Mouse (Mus musculus) right cerebral cortex, postnatal 4 days (tissue): ENCODE results near the gene Cacnb1.

Experiments
- DNase-seq: peaks from one replicate; pipeline ENCODE4 v3.0.0-alpha.2; 2022

Cacnb1 gene

GRCm38 (mm10) chr11:97985727-97986677 is 36.8 kb downstream of the Cacnb1 start, which contains the start of gene Plxdc1:
Gene Plxdc1 (minus strand): TSS chr11:97986444.
- no peak for DNase-seq

DNA sequence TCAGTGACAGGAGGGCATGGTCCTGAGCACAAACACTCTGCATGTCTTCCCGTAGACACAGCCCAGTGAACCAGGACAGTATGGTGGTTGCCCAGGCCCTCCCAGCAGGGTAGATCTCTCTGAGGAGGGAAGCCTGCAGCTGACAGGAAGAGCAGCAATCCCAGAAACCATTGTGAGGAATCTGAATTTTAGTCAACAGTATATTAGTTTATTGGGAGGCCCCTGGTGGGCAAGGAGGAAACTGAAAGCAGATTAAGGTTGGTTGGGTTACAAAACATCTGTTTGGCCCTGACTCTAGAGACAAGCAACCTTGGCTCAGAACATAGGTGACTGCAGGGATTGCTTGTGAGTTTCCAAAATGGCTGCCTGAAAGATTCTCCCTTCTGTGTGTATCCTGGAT is 38.9 kb downstream of the Cacnb1 start:
- DNase-seq, result no peak

GRCm38 (mm10) chr11:97983506-97983905 is 39.3 kb downstream of the Cacnb1 start:
- DNase-seq, result no peak

- no peak for DNase-seq
These were observed 40.1 kb downstream of the Cacnb1 start for GRCm38 (mm10) chr11:97982721-97983120.

DNA sequence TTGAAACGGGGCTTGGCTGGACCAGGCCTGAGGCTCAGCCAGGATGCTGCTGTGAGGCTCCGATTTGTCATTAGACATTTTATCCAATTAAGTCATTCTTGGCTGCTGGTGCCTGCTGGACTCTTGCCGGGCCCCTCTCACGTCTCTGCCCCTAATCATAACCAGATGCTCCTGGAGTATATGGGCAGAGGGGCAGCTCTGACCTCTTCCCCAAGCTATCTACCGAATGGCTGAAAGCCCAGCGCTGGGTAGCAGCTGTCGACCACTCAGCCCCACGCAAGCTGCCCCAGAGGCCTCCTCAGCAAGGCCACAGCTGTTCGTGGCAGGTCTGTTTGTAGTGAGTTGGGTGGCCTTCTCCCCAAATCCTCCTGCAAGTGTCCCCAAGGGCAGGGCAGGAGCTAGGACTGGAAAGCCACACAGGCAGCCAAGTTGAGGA is 42.3 kb downstream of the Cacnb1 start:
- no peak for DNase-seq

- no peak for DNase-seq
These were observed 42.9 kb downstream of the Cacnb1 start for GRCm38 (mm10) chr11:97979824-97980495.

- no peak for DNase-seq
These were observed 44.4 kb downstream of the Cacnb1 start for GRCm38 (mm10) chr11:97978392-97978791.

GRCm38 (mm10) chr11:97977797-97978196 is 45.0 kb downstream of the Cacnb1 start:
- DNase-seq, result no peak

GRCm38 (mm10) chr11:97974746-97975145 is 48.1 kb downstream of the Cacnb1 start:
- DNase-seq, result no peak

- DNase-seq, result no peak
These were observed 48.7 kb downstream of the Cacnb1 start for GRCm38 (mm10) chr11:97974141-97974540.

DNA sequence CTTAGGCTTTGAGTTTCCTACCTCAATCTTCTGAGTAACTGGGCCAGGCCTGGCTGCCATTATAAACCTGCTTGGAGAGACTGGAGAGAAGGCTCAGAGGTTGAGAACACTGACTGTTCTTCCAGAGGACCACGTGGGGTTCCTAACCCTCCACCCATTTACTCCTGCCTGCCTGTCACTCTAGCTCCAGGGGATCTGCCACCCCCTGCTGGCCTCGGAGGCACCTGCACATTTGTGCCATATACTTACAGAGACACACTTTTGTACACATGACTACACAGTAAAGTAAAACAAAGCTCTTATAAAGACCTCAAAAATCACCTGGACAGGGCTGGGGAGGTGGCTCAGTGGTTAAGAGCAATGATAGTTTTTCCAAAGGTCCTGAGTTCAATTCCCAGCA is 50.4 kb downstream of the Cacnb1 start:
- no peak for DNase-seq

- DNase-seq, result no peak
These were observed 51.6 kb downstream of the Cacnb1 start for GRCm38 (mm10) chr11:97971232-97971631.

DNA sequence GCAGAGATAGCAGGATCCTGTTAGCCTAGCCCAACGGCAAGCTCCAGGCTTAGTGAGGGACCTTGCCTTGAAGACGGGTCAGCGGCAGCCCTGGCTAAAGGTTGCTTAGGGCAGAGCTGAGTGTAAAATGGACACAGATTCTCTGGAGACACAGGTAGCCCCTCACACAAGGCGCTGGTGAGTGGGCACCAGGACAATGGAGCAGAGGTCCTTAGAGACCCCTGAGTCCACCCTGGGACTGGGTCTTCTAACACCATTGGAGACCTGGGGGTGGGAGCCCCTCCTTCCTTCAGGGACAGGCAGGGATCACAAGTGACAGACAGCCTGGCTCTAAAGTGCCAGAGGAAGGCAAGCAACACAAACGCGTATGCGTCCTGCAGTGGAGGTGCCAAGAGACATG is 52.1 kb downstream of the Cacnb1 start:
- no peak for DNase-seq

- no peak for DNase-seq
These were observed 54.4 kb downstream of the Cacnb1 start for GRCm38 (mm10) chr11:97968385-97968784.

DNA sequence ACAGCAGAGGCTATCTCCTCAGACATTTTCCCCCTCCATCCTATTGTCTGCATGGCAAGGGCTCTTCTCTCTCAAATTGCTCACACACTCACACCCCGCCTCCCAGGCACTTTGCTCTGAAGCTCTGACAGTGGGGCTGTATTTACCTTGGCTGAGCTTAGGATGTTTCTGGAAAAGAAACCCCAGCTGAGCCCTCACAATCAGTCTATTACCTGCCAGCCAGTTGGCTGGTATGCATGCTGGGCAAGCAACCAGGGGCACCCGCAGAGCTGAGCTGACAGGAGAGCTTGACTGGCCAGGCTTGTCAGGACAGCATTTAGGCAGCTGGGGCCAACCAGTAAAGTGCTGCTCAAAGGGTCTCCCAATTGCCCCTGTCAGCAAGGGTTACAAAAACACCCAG is 55.7 kb downstream of the Cacnb1 start:
- no peak for DNase-seq

GRCm38 (mm10) chr11:97960907-97961306 is 61.9 kb downstream of the Cacnb1 start:
- no peak for DNase-seq

DNA sequence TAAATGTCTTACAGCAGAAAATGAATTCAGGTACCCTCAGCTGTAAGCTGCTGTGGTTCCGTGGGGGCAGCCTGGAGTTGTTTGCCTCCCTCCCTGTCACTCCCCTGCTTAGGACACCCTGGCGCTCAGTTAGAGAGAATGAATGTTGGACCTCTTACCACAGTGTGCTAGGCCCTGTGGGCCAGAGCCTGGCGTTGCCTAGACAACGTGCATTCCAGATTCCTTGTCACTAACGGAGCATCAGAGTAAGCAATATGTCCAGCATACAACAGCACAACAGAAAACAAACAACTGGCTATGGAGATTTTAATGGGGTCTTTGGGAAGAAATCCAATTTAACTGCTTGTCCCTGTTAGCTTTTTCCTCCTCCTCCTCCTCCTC is 63.5 kb downstream of the Cacnb1 start:
- DNase-seq, result no peak

- DNase-seq, result no peak
These were observed 64.1 kb downstream of the Cacnb1 start for GRCm38 (mm10) chr11:97958641-97959299.

DNA sequence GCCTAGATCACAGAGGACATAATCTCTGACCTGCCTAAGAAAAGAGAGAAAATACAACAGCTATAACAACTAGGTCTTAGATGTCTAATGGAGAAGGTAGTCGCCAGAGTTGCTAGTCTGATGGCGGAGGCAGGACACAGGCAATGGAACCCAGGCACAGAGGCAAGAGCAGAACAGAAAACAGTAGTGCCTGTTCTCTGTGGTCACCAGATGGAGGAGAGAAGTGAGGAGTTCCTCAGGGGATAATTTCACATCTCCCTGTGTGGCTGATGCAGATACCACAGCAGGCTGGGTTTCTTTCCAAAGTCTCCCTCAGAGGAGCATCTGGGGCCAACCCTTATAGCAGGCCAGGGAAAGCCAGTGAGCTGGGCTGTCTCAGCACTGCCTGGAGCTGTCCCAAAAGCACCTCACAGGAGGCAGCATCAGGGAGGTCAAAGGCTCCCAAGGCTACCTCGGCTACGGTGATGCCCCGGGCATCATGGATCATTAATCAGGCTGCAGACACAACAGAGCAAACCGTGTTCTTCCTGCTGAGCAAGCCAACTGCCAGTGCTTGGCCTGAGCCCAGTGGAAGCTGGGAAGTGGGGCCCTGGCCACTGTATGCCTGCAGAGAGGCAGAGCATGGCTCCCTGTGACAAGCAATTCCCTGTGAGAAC is 65.8 kb downstream of the Cacnb1 start:
- DNase-seq, result no peak

- DNase-seq, result no peak
These were observed 66.9 kb downstream of the Cacnb1 start for GRCm38 (mm10) chr11:97955915-97956314.

- DNase-seq, result no peak
These were observed 67.5 kb downstream of the Cacnb1 start for GRCm38 (mm10) chr11:97955146-97955902.

GRCm38 (mm10) chr11:97954469-97955141 is 68.2 kb downstream of the Cacnb1 start:
- DNase-seq, result no peak
